Mouse (Mus musculus) lung, postnatal 0 days (tissue): ENCODE data around the gene Slc12a8.

Experiments used
- CTCF ChIP-seq: IDR thresholded peaks from 2 replicates; pipeline ENCODE4 v1.5.1; 2016; ENCODE audit warnings: antibody characterized with exemption, mild to moderate bottlenecking
- EP300 ChIP-seq: IDR thresholded peaks from 2 replicates; pipeline ENCODE4 v1.6.1; 2016; ENCODE audit warnings: antibody characterized with exemption, mild to moderate bottlenecking, control low read depth

DNA sequence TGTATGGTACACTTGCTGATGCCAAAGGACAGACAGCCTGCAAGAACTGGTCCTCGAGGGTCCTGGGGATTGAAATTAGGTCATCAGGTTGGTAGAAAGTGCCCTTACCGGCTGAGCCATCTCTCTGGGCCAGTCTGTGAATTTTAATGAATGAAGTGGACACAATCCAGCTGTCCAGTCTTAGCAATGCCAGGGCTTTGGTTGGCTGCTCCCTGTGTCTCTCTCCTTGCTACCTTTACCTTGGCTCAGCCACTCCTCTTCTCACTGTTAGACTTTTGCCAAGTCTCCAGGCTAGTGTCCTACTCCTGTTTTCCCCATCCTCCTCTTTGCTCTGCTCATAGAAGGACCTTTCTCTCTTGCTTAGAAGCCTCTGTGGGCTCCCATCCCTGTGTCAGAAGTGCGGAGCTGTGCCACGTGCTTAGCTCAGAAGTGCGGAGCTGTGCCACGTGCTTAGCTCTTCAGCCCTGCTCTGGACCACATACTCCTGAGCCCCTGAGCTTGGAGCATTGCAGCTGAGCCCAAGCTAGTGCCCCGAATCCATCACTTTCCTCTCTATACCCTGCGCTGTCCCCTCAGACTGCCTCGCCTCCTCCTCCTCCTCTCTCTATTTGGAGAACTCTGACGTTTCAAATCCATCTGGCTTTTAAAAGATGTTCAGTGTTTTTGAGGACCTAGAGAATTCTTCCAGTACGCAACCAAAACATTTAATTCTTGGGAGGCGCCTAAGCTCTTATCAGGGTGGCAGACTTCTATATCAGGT lies 118.9 kb downstream of the Slc12a8 start:
- TF ChIP-seq CTCF (no peak), EP300 (no peak)
